Mouse (Mus musculus) thymus, postnatal 36 days (tissue): ENCODE results near the gene Rnf166.

ENCODE experiments used
- DNase-seq, 2 experiments: peaks; one replicate each; pipeline ENCODE4 v3.0.0; 2022; ENCODE audit warnings: mixed read lengths in 2 of 2

The Rnf166 gene

DNA sequence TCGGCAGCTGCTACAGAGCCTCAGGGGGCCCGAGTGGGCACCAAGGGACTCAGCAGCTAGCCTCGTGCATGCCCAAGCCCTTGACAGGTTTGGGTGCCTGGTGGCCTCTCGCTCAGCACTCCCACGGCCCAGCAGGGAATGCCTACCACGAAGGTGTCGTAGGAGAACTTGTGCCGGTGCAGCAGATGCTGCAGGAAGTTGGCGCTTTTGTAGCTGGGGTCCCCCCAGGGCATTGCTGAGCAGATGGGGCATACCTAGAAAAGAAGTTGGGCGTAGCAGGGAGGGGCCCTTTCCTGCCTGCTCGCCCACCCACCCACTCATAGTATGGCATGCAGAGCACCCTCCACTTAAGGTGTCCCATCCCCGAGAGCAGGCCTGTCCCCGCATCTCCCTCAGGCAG lies 8.0 kb downstream of the Rnf166 start:
- peak; percentile 55 to 77 for DNase-seq

DNA sequence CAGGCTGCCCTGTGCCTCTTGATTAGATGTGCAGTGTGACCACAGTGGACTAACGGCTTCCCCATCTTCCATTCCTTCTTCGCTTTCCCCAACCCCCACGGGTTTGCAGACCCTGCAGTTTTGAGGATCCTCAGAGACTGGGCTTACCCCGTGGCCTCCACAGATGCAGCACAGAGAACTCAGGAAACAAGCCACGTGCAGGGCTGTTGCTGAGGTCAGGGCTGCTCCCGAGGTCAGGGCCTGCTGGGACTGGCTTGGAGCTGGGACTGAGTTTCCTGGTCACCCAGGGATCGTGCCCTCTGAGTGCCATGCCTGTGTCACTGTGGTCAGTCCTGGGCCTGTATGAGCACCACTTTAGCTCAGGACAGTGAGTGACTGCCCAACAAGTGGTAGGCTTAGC lies 10.9 kb downstream of the Rnf166 start:
- no peak for DNase-seq

DNA sequence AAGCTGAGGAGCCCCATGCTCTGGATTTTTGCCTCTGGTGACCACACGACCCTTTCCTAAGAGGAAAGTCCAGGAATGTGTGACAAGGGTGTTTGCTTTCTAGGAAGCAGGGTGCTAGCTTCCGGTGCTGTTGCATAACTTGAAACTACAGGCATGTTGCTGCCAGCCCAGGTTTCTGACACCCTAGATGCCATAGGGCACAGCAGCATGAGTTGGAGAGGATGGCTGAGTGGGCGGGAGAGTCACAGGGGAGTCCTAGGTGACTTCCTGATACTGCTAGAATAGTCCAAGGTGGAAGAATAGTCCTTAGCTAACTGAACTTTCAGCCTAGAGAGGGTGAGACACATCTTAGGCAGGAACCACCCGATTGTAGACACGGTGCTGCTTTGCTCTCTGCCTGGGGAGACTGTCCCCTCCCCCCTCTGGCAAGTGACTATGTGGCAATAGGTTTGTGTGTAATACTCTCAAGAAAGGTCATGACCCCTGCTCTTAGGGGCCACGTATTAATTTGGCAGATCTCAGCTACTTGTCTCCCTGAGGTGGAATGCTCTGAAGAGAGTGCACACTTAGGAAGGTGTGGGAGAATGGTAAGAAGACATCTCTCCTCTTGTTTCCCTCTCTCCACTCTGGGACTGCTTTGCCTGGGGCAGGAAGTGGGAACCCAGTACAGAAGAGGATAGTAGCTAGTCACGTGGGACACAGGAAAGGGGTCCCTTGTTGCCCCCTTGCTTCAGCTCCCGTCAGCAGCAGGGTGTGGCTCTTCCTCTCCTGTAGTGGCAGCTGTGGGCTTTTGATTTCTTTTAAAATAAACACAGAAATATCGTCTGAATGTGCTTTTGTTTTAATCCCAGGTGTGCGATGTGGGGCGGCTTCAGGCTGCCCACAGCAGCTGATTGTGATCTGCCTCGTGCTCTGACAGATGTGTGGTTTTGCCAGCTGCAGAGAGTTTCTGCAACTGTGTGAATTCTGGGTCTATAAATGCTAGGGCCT lies 11.9 kb downstream of the Rnf166 start:
- DNase-seq, result peak; percentile 56 to 79

DNA sequence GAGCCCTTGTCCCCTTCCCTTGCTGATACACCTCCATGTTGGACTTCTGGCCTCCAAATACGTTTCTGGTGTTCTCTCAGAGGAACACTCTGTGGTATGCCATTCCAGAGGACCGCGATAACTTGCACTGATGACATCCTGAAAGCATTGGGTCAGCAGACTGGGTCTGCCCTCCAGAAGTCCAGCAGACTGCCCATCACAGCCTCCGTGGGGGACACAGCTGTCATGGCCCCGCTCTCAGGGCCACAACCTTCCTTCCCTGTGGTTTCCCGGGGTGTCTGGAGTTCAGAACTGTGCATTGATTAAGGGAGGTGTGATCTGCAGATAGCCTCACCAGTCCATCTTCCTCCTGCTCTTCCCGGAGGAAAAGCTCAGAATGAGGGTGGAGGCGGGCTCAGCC lies 13.4 kb downstream of the Rnf166 start:
- DNase-seq, result no peak

DNA sequence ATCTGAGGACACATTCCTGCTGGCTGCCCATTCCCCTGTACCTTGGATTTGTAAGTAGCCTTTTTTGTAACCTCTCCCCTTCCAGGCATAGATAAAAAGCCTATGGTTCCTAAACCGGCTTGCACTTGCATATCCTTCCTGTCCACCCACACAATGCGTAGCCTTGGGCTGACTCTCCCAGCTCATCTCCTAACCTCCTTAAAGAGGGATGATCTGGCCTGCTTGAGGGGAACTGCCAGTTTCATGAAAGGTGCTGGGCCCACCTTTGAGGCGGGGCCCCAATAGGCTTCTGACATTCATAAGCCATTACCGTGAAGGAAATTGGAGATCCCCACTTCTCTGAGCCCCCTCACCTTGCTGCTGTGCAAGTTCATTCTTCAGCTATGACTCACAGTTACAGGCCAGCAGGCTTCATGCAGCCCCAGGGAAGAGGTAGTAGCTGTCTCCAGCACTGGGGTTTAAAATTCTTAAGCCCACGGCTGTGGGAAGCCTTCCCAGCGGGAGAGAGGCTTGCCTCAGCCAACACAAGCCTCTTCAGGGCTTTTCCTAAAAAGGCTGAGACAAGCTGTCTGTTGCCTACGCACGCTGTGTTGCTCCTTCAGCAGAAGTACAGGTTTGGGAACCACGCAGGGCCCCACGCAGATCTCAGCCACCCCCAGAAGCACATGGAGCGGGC lies 14.3 kb downstream of the Rnf166 start:
- DNase-seq, result no peak

DNA sequence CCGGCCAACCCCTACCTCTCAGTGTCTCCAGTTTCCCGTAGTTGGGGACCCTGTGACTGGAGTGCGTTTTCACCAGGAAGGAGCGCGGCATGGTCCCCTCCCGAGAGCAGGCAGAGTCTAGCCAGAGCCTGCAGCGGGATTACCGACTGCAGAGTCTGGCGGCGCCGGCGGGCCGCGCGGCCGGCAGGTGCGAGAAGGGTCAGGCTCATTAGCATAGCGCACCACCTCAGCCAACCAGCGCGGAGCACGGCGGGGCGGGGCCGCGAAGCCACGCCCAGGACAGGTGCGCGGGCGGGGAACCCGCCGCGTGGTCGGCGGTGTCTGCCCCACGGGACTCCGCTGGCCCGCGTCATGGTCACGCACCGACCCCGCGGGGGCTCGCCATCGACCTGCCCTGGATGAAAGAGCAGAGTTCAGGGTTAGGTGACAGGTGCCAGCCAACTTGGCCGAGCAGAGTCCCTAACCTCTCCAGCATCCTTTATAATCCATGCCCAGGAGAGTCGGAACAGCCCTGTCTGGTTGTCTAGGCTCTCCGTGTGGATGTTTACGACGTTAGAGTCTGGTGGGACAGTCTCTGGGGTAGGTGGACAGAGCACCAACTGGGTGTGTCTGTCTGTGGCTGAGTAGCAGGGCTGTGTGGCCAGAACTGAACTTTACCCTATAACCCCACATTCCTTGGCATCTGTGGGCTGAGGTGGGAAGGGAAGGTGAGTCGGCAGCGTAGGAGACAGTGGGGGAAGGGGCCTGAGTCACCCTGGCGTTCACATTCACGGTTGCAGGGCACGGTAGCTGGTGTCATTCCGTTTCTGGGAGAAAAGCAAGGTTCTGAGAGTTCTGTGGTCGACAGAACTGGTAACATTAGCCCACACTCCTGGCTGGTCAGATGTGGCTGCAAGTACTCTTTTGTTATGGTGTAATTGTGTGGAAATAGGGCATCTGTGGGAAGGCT lies 15.1 kb downstream of the Rnf166 start, which contains the start of gene Snai3:
Gene Snai3 (minus strand): TSS at position 210 of the 949 bp plus-strand sequence.
- peak; percentile 80 to 88 for DNase-seq

DNA sequence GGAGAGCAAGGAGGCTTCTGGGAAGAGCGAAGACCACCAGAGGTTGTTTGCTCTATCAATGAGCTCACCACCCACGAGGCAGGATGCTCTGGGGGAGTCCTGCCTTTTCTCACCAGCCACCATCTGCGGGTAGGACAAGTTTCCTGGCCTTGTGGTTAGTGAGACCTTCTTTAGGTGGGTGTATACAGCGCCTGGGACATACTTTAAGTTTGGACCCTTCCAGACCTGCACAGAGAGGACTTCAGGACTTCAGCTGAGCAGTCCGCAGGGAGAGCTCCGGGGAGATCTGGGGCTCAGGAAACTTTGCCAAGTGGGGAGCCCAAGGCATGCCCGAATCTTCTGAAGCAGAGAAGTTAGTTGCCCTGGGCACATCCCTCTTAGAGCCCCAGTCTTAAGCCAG lies 15.9 kb downstream of the Rnf166 start:
- peak; percentile 49 to 62 for DNase-seq

DNA sequence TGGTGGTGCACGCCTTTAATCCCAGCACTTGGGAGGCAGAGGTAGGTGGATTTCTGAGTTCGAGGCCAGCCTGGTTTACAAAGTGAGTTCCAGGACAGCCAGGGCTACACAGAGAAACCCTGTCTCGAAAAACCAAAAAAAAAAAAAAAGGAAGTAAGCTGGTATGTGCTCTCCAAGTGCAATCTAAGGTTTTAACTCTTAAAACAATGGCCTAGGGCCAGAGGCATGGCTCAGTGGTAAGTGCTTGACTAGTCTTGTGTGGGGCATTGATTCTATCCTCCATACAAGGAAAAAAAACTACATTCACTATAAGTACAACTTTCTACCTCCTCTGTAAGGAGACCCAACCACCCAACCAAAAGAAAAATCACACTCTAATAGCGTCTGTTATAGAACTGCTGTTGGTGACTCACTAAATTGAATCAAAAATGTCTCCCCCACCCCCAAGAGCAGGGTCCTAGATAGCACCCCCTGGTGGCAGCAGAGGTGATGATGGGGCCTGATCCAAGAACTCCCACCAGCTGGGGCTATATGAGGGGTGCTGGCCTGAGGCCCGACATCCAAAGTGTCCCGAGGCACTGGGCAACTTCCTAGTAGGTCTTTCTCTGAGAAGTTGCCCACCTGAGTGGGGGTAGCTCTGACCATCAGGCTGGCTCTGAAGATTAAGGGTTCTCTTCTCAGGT lies 16.5 kb downstream of the Rnf166 start:
- peak; percentile 75 to 78 for DNase-seq

DNA sequence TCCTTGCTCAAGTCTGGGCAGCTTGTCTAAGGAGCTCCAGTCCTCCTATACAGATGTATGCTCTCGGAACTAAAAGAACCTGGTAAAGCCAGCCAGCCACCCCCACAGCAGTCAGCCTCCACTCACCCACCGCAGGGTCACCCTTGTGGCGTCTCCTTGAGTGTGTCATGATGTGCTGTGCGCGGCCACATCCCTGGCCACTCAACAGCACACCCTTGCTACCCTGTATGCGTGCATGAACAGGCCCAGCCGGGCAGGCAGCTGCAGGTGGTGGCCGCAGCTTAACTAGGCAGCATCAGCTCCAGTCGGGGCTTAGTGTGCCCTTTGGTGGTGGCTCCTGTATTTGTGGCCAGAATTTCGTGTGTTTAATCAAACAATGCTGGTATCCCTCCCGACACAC lies 18.7 kb downstream of the Rnf166 start:
- DNase-seq, result no peak

DNA sequence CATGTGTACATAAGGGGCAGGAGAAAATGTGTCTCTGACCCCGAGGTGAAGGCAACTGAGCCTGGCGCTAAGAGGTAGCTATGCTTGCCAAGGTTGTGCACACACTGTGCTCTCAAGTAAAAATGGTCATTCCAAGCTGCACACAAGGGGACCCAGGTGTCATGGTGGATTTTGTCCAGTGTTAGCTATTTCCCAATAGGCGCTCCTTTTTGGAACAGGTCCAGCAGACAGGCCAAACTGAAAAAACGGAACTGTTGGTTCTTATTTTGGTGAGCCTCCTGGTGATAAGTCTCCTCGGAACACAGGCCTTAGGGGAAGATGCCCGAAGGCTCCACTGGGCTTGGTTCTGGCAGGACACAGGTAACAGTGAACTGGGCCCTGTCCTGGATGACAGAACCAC lies 21.5 kb downstream of the Rnf166 start:
- DNase-seq, result no peak

DNA sequence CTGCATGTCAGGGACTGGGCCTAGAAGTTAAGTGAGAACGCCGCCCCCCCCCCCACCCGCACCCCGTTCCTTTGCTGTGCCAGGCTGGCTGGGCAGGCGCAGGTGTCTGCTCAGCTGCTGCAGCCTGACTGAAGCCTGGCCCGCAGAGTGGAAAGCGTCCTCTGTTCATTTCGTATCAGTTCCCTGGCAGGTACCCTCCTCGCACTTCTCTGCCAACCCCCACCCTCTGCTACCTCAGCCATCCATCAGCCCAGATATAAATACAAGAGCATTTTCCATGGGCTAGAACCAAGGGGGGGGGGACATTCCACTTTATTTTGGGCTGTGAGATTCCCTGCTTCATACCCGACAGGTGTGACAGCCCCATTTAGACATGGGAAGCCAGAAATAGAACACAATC lies 23.7 kb downstream of the Rnf166 start:
- DNase-seq, result peak in 1 of 2 experiments; percentile 10

DNA sequence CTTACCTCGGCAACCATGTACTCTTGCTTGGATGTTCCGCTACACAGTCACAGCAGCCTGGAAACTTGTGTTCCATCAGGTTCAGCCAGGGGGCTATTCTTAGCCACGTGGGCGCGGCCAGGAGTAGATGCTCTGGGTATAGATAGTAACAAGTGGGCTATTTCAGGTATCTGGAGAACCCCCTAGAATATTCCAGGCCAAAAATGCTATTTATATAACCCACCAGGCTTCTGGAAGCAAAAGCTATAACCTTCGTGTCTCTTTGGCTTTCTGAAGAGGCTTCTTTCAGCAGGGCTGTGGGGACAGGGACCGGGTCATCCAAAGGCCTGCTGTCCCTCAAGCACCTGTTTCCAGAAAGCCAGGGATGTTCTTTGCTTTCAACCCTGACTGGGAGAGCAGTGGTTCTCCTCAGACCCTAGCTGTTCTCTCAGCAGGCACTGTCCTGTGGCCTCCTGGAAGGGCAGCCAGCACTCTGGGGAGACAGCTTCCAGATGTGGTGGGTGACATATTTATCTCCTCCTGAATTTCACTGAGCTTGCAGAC lies 24.6 kb downstream of the Rnf166 start:
- peak in 1 of 2 experiments; percentile 3 for DNase-seq

DNA sequence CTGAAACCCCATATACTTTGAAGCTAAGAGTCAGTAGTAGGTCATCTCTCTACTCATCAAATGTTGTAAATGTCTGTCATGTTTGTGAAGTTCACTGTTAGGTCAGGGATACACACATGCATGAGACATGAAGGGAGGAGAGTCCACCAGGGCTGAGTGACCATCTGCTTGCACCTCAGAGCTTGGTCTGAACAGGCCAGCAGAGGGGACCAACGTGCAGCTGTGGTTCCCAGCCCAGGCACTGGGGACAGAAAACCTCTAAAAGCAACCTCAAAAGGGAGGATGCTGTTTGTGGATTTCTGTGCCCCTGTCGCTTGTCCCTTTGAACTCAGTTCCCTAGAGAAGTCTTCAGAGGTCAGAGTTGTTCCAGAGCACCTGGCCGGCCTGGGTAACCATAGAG lies 30.7 kb downstream of the Rnf166 start:
- no peak for DNase-seq

DNA sequence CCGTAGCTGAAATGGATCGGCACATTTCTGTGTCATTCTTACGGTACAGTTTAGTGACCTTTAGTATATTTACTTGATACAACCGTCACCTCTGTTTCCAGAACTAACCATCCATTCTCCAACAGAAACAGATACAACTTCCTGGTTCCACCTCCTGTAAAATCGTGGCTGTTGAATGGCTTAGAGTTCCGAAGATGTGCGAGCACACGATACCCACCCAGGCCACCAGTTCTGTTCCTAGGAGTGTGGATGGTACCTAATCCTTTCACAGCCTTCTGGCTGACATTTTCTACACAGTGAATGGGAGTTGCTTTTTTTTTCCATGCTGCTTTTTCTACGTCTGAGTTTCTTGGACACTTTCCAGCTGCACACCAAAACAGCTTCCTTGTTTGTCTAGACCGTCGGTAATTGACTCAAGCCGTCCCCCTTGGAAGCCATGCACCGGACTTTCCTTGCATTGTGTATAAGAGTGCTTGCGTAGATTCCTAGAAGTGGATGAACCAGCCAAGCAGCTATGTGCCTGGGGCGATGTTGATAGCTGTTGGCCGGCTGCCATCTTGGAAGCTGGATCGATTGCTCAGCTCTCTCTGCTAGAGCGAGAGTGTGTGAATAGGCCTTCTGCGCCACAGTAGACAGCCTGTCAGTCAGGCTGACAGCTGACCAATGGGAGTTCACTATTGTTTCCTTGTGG lies 31.7 kb downstream of the Rnf166 start:
- DNase-seq, result no peak

DNA sequence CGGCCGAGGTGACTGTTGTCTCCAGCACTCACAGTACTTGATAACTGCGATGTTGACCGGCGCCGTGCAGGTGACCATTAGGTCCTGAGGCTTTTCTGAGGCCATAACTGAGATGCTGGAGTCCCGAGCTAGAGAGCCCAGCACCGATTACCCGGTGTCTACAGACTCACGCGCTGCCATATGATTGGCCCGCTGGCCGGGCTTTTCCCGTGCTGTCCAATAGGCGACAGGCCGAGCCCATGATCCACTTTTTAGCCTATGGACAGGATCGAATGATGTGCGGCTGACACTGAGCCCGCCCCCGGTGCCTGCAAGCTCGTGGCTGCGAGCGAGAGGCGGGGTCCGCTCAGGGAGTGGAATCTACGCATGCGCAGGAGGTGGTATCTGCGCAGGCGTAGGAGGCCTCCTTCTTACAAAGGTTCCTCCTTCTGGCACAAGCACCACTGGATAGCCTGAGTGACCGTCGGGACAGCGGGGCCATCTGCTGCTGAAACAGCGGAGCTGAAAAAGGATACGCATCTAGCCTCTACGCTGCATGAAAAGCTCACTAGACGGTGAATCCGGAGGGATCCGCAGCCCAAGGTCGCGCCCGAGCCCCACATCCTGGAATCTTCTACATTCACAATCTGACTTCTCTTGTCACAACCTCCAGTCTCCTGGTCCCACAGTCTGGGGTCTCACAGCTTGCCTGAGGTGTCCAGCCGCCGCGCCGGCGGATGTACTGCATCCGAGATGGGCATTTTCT lies 32.4 kb downstream of the Rnf166 start, which contains the start of gene Mvd:
Gene Mvd (minus strand): TSS at position 161 of the 745 bp plus-strand sequence.
- DNase-seq, result peak; percentile 96 to 99

DNA sequence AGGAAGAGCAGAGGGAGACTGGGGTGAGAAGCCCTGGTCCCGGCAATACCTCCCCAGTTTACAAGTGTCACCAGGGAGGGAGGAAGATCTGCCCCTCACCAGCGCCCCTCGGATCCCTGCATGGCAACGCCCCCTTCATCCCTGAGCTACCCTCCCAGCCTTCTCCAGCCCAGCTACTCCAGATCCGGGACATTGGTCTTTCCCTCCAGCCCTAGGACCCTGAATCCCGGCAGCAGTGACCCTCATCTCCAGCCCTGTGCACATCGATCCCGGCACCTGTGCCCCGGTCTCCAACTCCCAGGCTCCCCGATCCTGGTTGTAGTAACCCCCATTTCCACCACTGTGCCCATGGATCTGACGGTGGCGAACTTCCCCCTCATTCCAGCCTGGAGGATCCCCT lies 33.1 kb downstream of the Rnf166 start:
- DNase-seq, result peak in 1 of 2 experiments; percentile 32

DNA sequence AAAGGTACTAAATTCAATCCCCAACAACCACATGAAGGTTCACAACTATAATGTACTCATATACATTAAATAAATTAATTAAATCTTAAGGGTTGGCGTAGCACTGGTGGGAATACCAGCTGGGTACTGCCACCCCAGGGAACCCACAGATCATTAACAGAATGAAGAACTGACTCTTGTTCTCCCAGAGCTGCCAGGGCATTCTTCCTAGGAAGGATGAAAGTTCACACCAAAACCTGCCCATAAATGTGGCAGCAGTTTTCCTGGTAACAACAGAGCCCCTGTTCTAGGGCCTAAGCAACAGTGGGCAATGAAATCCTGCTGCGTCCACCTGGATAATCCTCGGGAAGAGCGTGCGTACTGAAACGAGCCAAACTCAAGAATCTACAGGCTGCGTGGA lies 33.5 kb downstream of the Rnf166 start:
- no peak for DNase-seq

DNA sequence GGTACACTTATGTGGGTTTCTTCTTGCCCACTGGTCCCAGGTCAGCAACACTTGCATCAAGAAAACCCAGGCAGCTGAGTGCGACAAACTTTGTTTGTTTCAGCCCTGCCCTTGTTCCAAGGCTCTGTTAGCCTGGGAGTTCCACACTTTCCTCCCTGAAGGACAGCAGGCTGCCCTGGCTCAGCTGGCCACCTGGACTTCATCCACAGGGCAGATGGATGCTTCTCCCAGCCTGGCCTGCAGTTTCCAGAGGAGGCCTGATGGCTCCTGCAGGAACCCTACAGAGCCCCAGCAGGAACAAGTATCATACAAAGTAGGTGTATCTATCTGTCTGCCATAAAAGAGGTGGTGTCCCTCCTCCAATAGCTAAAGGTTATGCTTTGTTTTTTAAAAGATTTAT lies 34.5 kb downstream of the Rnf166 start:
- DNase-seq, result no peak

DNA sequence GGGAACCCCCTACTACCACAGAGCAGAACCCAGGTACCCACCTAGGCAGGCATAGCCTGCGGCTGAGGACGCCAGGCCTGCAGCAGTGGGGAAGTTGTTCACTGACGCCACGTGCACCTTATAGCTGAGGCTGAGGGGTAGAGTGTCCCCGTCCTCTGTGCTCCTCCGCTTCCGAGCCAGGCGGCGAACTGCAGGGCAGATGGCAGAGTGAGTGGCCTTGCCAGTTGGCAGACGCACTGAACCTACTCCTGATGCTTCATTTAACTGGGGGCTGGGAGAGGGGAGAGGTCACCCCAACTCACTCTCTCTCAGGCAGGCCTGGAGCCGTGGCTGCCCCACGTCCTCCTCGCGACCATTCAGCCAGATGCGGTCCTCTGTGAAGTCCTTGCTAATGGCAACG lies 36.5 kb downstream of the Rnf166 start:
- DNase-seq, result no peak

DNA sequence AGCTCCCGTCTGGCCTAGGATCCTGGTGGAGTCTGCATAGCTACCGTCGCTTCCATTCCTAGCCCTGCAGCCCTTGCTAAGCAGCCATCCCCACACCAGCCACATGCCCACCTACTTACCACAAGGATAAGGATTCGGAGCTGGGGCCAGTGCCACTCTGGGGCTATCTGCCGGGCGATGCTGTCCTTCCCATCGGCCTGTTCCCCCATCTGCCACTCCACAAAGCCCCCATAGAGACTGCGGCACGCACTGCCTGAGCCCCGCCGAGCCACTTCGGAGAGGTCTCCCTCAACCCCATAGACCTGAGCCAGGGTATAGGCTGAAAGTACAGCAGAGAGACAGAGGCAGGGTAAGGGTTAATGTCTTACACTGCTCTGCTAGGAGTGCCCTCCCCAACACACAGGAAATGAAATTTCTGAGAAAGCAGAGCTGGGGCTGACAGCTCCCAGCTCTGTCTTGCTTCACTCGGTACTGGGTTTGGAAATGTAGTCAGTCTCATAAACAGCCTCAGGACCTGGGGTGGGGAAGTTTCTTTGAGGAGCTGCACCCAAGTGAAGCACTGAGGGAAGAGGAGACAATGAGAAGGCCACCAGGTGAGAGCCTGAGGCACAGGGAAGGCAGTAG lies 38.0 kb downstream of the Rnf166 start:
- DNase-seq, result peak in 1 of 2 experiments; percentile 32
